Mouse (Mus musculus) C2C12 (cell line): Measurements from ENCODE around the gene Idh2.

Experiments
- CEBPB ChIP-seq: IDR thresholded peaks from one replicate; pipeline ENCODE4 v1.6.1; 2011; ENCODE audit warnings: low read depth, mild to moderate bottlenecking, control low read depth, moderate library complexity
- CTCF ChIP-seq: IDR thresholded peaks from one replicate; pipeline ENCODE4 v1.5.1; 2011; ENCODE audit not compliant: control insufficient read depth, insufficient read depth, insufficient read length
- MAX ChIP-seq: IDR thresholded peaks from one replicate; pipeline ENCODE4 v1.6.1; 2011; ENCODE audit warnings: mild to moderate bottlenecking, control low read depth
- MYOD1 ChIP-seq: IDR thresholded peaks from one replicate; pipeline ENCODE4 v1.6.1; 2011; ENCODE audit warnings: low read depth; ENCODE audit not compliant: control insufficient read depth, insufficient read length
- USF1 ChIP-seq: IDR thresholded peaks from one replicate; pipeline ENCODE4 v1.6.1; 2011; ENCODE audit warnings: low read depth, mild to moderate bottlenecking, control low read depth, moderate library complexity

DNA sequence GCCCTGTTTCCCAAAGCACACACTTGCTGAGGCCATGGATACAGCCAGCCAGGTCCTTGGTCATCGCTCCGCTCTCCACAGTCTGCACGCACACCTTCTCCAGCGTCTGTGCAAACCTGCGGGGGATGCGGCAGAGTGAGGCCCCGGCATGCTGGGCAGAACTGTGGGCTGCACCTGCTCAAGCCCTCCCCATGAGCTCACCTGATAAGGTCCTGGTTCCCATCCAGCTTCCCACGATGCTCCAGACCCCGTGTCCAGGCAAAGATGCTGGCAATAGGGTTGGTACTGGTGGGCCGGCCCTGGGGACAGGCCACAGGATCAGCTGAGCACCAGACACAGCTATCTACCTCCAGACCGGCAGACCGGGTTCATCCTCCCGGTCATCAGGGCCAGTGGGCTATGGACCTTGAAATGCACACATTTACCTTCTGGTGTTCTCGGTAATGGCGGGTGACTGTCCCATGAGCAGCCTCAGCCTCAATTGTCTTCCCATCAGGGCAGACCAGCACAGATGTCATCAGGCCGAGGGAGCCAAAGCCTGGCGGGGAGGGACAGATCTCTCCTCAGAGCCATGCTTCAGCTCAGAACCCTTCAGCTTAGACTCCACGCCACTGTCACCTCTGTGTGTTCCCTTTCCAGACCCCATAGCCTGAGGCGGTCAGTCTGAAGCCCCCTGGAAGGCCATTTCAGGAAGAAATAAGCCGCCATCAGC, 19.4 kb downstream of the Idh2 start:
- TF ChIP-seq CEBPB (no peak), CTCF (no peak), MAX (no peak), USF1 (no peak), MYOD1 (no peak)
